Mouse (Mus musculus) v-Abl transformed pro-B cells (cell line): Measurements from ENCODE around the gene Ascl3.

Experiments
- in situ Hi-C, 2 experiments: fragments of 400-800 bp; cut with MboI; formaldehyde crosslinking; loops; one replicate each; pipeline ENCODE4 v1.15.1; 2025; ENCODE audit not compliant: unreplicated experiment in 2 of 2

Gene Ascl3

DNA sequence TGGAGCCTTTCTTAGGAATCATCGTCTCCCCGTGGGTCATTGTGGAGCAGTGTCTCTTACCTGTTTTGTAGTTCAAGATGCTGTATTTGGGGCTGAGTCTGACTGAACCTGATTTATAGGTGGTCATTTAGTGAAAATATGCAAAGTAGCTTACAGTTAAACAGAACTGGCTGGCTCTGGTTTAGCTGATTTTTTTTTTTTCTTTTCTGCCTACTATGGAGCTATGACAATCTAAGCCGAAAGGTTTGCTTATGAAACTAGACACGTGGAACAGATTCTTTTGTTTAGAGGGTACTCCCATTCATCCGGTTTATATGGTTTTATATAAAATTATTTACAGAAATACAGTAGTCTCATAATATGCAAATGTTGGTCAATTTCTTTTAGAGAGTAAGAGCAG lies at the start of gene Ascl3:
Gene Ascl3, minus strand, starts transcription at position 101 of the 400 bp plus-strand sequence.
- in situ Hi-C loops, result loop anchor here in 1 of 2 experiments (25.0 kb wide), 1 partner anchor 794 kb away; the partner anchor contains the start of genes Eif3f and Nlrp10

GRCm38 (mm10) chr7:109781087-109781469 lies 49.6 kb upstream of the Ascl3 start:
- in situ Hi-C loops, result no loop called here

GRCm38 (mm10) chr7:109772251-109772650 lies 40.7 kb upstream of the Ascl3 start:
- in situ Hi-C loops, result no loop called here

DNA sequence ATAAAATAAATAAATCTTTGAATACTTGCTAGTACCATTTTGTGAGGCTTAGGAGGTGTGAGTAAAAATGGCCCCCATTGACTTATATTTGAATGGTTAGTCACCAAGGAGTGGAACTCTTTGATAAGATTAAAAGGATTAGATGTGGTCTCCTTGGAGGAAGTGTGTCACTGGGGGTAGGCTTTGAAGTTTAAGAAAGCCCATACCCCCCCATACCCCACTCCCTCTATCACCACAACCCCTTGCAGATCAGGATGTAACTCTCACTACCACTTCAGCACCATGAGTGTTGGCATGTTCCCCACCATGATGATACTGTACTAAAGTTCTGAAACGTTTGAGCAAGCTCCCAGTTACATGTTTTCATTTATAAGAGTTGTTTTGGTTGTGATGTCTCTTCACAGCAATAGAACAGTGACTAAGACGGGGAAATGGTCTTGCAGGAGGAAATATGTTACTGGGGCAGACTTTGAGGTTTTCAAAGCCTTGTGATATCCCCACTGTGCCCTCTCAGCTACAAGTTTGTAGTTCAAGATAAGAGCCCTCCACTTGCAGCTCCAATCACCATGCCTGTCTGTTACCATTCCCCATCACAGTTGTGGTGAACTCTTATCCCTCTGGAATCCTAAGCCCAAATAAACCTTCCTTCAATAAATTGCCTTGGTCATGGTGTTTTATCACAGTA lies 37.3 kb upstream of the Ascl3 start:
- in situ Hi-C loops, result no loop called here

DNA sequence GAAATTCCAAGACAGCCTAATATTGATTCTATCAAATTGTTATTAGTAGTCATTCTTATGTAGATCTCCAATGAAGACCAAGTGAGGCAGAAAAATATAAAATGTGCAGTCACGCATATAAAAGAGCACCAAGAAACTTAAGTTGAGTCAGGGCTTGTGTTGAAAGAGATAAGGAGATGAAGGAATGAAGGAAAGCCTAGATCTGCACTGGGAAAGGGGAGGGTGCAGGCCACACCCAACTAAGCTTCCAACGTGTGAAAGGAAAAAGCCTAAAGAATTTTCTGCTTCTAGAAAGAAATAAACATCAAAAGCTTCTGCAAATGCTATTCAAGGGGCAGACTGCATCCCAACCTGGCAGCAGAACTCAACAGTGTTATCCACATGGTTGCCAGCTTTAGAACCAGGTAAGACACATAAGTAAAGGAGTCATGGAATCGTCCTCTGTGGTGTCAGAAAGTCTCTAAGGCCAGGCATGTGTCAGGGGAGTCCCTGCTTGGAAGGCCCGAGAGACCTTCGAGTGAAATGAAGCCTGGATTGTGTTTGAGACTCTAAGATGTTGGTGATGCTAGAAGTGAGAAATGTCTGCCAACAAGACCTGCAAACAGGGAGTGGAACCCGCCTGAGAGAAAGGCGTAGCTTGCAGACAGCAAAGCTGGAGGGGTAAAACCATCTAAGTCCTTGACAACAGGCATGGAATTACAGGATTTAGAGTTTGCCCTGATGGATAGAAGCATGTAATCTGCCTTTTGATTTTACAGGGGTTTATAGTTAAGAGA lies 36.2 kb upstream of the Ascl3 start:
- in situ Hi-C loops, result no loop called here

- in situ Hi-C loops, result no loop called here
Observed at GRCm38 (mm10) chr7:109764009-109764408, 32.5 kb upstream of the Ascl3 start.

GRCm38 (mm10) chr7:109756291-109756690 lies 24.8 kb upstream of the Ascl3 start:
- in situ Hi-C loops, result no loop called here

GRCm38 (mm10) chr7:109754034-109754433 lies 22.5 kb upstream of the Ascl3 start:
- in situ Hi-C loops, result no loop called here

DNA sequence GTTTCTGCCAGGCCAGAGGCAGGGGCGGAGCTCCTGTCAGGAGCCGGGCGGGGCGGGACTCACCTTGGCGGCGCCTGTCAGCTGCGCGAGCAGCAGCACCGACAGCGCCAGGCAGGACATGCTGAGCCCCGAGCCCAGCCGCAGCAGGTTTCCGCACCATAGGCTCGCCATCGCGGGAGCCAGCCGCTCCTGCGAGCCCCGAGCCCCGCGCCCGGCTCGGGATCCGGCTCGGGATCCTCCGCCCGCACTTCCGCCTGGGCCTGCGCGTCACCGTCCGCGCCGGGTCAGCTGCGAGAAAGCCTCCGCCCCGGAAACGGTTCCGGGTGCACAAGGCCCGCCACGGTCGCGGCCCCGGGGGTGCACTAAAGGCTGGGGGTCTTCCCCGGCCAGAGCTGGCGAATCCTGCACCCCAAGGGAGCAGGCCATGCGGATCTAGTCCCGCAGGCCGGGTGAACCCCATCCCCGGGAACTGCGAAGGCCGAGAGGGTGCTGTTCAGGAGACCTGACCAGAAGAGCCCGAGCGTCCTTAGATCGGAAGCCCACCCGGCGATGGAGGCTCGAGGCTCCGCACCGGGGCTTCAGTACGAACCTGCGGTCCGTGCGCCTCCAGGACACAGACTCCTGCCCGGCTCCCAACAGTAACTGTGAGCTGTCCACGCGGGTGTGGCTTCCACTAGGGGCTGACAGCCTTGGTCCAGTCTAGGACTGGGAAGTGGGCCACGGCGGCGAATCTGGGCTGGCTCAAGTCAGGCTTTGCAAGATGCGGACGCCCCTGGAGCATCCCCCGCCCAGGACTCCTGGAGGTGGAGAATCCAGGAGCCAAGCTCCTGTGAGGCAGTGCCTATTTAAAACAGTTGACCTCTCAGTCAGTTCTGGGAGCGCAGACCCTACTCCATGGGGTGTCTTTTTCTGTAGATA lies 20.7 kb upstream of the Ascl3 start, which contains the start of gene Tmem9b:
Gene Tmem9b, minus strand, starts transcription at position 868 of the 918 bp plus-strand sequence.
- in situ Hi-C loops, result no loop called here

DNA sequence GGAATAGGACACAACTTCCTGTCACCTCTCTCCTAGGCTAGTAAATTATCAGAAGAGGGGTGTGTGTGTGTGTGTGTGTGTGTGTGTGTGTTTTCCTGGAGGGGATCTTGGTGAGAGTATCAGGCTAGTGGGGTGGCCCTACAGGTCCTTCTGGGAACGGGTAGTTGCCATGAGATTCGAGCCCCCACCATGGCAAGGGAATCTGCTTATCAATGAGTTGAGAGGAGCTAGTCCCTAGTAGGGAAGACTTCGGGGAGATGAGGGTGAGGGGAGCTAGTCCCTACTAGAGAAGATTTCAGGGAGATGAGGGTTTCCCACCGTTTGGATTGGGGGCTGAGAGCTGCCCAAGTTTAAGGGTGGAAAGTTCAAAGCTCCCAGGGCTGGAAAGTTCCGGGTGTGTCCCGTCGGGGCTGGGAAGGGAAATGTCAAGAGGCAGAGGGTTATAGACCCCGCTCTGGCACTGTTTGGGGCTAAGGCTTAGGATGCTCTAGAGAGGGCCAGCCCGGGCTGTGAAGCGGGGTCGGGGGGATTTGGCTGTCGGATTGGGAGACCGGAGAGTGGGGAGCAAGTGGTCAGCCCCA lies 20.0 kb upstream of the Ascl3 start:
- in situ Hi-C loops, result no loop called here

- in situ Hi-C loops, result loop anchor here in 1 of 2 experiments (25.0 kb wide), 1 partner anchor 810 kb away; the partner anchor contains the start of genes Eif3f and Nlrp10
Observed at GRCm38 (mm10) chr7:109747747-109748146, 16.2 kb upstream of the Ascl3 start.

DNA sequence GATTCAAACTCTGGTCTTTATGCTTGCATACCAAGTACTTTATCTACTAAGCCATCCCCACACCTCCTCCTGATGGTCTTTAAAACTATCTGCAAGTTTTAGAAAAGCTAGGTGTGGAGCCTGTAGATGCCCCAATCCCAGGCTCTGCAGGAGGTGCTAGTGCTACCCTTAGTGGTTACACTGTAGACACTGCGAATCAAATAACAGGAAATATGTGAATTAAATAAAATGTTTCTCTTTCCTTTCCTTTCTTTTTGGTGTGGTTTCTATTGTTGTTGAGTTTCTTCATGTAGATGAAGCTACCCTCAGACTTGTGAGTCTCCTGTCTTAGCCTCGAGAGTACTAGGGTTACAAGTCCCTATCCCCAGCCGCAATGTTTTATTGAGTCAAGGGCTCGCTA lies 10.2 kb upstream of the Ascl3 start:
- in situ Hi-C loops, result loop anchor here in 1 of 2 experiments (25.0 kb wide), 1 partner anchor 804 kb away; the partner anchor contains the start of genes Eif3f and Nlrp10

DNA sequence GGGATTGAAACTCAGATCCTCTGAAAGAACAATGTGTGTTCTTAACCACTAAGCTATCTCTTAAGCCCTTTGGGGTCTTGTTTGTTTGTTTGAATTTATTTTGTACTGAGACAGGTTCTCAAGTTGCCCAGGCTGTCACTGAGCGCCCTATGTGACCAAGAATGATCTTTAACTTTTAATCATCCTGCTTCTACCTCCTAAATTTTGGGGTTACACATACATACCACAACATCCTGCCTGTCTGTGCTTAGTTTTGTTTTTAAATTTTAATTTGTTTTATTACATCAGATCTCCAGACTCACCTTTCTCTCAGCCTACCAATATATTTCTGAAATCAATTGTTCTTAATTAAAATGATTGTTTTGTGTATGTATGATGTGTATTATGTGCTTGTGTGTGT lies 9.5 kb upstream of the Ascl3 start:
- in situ Hi-C loops, result loop anchor here in 1 of 2 experiments (25.0 kb wide), 1 partner anchor 804 kb away; the partner anchor contains the start of genes Eif3f and Nlrp10

GRCm38 (mm10) chr7:109739822-109740370 lies 8.4 kb upstream of the Ascl3 start:
- in situ Hi-C loops, result loop anchor here in 1 of 2 experiments (25.0 kb wide), 1 partner anchor 803 kb away; the partner anchor contains the start of genes Eif3f and Nlrp10

DNA sequence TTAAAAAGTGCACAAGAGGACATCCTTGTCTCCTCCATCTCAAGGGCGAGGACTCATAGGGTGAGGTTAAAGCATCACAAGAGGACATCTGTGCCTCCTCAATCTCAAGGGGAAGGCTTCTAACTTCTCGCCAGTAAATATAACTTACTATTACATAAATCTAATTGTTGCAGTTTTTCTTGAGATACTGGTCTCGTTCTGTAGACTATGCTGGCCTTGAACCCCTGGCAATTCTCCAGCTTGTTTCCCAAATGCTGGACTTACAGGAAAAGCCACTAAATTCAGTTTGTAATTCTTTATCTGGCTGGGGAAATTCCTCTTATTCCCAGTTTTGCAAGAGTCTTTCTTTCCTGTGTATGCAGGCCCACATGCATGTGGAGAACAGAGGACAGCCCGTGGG lies 3.3 kb upstream of the Ascl3 start:
- in situ Hi-C loops, result loop anchor here in 1 of 2 experiments (25.0 kb wide), 1 partner anchor 798 kb away; the partner anchor contains the start of genes Eif3f and Nlrp10

DNA sequence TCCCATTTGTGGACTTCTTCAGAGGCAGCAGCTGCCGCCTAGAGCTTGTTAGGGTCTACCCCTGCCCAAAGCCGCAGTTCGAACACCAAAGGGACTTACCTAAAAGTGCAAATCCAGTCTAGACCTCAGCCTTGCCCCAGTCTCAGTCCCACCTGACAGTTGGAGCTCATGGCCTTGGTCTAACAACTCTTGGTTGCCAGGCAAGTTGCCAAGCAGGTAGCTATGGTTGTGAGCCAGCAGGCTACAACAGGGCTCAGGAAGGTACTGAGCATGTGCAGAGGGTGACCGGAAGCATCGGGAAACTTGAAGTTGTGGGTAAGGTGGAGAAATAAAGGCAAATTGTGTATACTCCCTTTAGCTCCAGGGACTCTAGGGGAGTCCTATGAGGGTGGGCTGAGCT lies 7.8 kb downstream of the Ascl3 start, which contains the start of gene BC051019:
Gene BC051019, minus strand, starts transcription at position 154 of the 400 bp plus-strand sequence.
- in situ Hi-C loops, result loop anchor here (25.0 kb wide), 3 partner anchors 539 to 1064 kb away; no protein-coding TSS in a partner anchor

- in situ Hi-C loops, result loop anchor here (25.0 kb wide), 3 partner anchors 539 to 1064 kb away; no protein-coding TSS in a partner anchor
Observed at GRCm38 (mm10) chr7:109723114-109723513, 8.4 kb downstream of the Ascl3 start.

DNA sequence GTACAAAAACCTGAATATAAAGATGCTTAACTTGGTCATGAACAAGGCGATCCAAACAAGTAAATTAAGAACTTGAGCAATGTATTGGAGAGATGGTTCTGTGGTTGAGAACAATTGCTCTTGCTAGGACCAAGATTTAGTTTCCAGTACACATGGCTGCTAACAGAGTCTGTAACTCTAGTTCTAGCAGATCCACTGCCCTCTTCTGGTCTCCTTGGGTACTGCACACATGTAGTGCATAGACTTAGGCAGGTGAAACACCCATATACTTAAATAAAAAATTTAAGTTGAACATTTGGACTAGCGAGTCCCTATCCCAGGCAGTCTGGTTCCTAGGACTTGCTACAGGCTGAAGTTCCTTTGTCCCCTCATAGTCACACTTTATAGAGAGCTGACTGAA lies 8.9 kb downstream of the Ascl3 start:
- in situ Hi-C loops, result loop anchor here (25.0 kb wide), 3 partner anchors 540 to 1065 kb away; no protein-coding TSS in a partner anchor

DNA sequence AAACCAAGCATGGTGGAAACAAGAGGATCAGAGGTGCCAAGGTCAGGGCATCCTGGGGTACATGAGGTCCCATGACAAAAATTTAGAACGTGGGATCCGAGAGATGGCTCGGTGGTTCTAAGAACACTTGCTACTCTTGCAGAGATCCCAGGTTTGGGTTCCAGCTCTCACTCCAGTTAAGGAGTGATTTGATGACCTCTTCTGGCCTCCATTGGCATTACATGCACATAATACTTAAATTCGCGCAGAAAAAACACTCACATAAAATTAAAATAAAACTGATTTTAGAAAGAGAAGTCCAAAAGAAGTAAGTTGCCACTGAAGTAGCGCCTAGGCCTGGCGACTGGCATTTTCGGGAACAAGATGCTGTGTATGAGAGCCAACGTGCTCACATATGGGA lies 12.2 kb downstream of the Ascl3 start:
- in situ Hi-C loops, result loop anchor here (25.0 kb wide), 3 partner anchors 543 to 1068 kb away; no protein-coding TSS in a partner anchor
